Mouse (Mus musculus) erythroblast, embryonic 14.5 days (primary cell): ENCODE data around the gene Lhfp. TPM values are rescaled to one million over a fixed set of nuclear protein-coding genes. Genes with fewer than 3 reads are reported as not detected.

ENCODE experiments used
- H3K27me3 ChIP-seq: 2 replicates; pipeline ENCODE4 v1.6.1; 2012; ENCODE audit warnings: inconsistent platforms; ENCODE audit not compliant: control insufficient read depth
- H3K36me3 ChIP-seq: 2 replicates; pipeline ENCODE4 v1.6.1; 2012; ENCODE audit warnings: mild to moderate bottlenecking, inconsistent platforms; ENCODE audit not compliant: control insufficient read depth
- H3K4me1 ChIP-seq: 2 replicates; pipeline ENCODE4 v1.6.1; 2012; ENCODE audit warnings: inconsistent platforms; ENCODE audit not compliant: control insufficient read depth
- H3K4me3 ChIP-seq: replicated peaks from 2 replicates; pipeline ENCODE3; 2012; ENCODE audit warnings: moderate library complexity, mild to moderate bottlenecking, inconsistent platforms
- H3K9me3 ChIP-seq: 2 replicates; pipeline ENCODE4 v1.6.1; 2012; ENCODE audit warnings: low read length, inconsistent platforms, mixed read lengths; ENCODE audit not compliant: control insufficient read depth
- GATA1 ChIP-seq: IDR thresholded peaks from 2 replicates; pipeline ENCODE4 v1.6.1; 2012; ENCODE audit warnings: low read length, inconsistent platforms, mixed read lengths
- TAL1 ChIP-seq: IDR thresholded peaks from 3 replicates; pipeline ENCODE4 v1.6.1; 2012; ENCODE audit warnings: low read length, inconsistent platforms, mixed read lengths
- polyA plus RNA-seq: library from polyadenylated mRNA; stranded (reverse); fragments of >175 nt; gene quantifications from 2 replicates; pipeline ENCODE4 v1.2.3, GENCODE M21; 2012

Gene Lhfp
- polyA plus RNA-seq, 1 experiment, result not detected

DNA sequence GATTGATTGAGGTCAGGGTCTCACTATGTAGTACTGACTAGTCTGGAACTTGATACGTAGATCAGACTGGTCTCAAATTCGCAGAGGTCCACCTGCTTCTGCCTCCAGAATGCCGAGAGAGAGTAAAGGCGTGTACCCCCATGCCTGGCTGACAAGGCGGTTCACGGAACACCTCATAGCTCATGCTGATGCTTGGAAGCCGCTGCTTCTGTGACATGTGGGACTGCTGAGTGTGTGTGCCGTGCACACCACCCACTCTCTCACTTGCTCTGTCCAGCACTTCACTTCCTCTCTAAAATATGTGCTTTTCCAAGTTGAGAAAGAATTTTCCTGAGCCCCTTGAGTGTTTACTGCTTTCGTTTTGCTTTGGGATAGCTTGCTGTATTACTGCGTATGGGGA, 15.1 kb downstream of the Lhfp start:
- Histone ChIP-seq H3K27me3 (no peaks in the 10 kb centered on the region), H3K4me1 (no peaks in the 10 kb centered on the region), H3K9me3 (no peaks in the 10 kb centered on the region), H3K36me3 (no peaks in the 10 kb centered on the region), H3K4me3 (no peak overlapping the region)
- no peak for TF ChIP-seq GATA1
- no peak for TF ChIP-seq TAL1

GRCm38 (mm10) chr3:53059959-53060358, 18.6 kb downstream of the Lhfp start:
- TF ChIP-seq GATA1, result no peak
- TF ChIP-seq TAL1, result no peak
- Histone ChIP-seq H3K4me3 (no peak overlapping the region), H3K36me3 (no peaks in the 10 kb centered on the region), H3K27me3 (no peaks in the 10 kb centered on the region), H3K4me1 (no peaks in the 10 kb centered on the region), H3K9me3 (no peaks in the 10 kb centered on the region)

- Histone ChIP-seq H3K4me3 (no peak overlapping the region), H3K27me3 (no peaks in the 10 kb centered on the region), H3K4me1 (no peaks in the 10 kb centered on the region), H3K9me3 (no peaks in the 10 kb centered on the region), H3K36me3 (no peaks in the 10 kb centered on the region)
- no peak for TF ChIP-seq GATA1
- no peak for TF ChIP-seq TAL1
Observed at GRCm38 (mm10) chr3:53063423-53064147, 22.3 kb downstream of the Lhfp start.

DNA sequence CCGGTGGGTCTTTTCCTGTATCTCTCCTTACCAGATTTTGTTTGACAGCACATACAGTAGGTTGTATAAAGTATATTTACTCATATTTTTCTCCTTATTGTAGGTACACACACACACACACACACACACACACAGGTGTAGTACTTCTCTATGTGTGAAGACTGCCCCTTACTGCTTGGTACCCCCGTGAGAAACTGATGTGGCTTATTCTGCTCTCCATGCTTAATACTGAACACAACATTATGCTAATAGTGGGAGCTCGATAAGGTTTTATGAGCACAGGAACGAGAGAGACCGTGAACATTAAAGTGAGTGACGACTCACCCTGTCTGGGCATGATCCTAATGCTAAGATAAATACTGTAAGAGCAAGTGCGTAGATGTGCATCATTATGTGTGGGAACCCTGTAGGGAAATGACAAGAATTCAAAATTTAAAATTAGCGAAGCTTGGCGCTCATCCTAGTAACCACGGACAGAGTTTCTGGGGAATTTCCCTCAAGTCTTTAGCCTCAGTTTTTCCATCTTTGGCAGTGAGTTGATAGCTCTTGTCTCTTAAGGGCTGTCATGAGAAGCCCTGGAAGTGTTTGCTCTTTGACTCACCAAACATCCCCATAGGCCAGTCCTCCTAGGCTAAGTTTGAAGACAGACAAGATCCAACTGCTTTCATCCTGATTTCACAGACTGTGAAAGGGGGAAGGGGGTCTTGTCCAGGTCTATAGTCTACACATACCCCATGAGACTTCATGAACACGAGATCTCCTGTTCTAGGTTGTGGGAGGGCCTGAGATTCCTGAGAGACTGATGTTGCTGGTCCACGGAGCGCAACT, 24.2 kb downstream of the Lhfp start:
- TF ChIP-seq TAL1 (no peak), GATA1 (no peak)
- no peaks in the 10 kb centered on the region for H3K36me3 ChIP-seq
- H3K4me1 ChIP-seq, result no peaks in the 10 kb centered on the region
- no peaks in the 10 kb centered on the region for H3K27me3 ChIP-seq
- no peak overlapping the region for H3K4me3 ChIP-seq
- no peaks in the 10 kb centered on the region for H3K9me3 ChIP-seq

DNA sequence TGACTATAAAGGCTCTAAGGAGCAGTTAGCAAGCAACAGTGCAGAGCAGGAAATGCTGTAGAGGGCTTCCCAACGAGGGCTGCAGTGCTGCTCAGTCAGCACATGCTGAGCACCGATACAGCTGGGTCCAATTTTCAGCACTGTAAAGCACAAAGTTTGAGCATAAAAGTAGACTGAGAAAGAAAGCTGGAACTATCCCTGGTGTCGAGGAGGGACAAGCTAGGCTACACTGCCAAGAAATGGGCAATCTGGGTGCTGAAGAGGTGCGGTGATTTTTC, 24.7 kb downstream of the Lhfp start:
- no peaks in the 10 kb centered on the region for H3K27me3 ChIP-seq
- TF ChIP-seq GATA1 (no peak), TAL1 (no peak)
- no peaks in the 10 kb centered on the region for H3K4me1 ChIP-seq
- no peaks in the 10 kb centered on the region for H3K36me3 ChIP-seq
- no peaks in the 10 kb centered on the region for H3K9me3 ChIP-seq
- no peak overlapping the region for H3K4me3 ChIP-seq

DNA sequence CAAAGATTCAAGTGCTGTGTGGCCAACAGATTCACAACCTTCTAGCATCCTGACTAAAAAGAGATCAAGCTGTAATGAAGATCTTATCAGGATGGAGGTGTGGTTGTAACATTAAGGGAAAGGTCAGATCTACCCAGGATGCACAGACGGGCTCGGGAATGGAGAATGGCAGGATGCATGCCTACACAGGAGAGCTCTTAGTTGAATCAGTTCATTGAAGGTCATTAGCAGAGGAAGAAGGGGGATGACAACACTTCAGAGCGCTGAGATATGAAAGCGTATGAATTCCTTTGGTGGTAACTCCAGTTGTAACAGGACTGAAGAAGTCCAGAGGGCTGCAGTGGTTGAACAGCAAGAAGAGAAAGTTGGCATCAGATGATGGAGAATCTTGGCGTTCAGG, 27.1 kb downstream of the Lhfp start:
- Histone ChIP-seq H3K9me3 (no peaks in the 10 kb centered on the region), H3K27me3 (no peaks in the 10 kb centered on the region), H3K36me3 (no peaks in the 10 kb centered on the region), H3K4me1 (no peaks in the 10 kb centered on the region), H3K4me3 (no peak overlapping the region)
- TF ChIP-seq GATA1 (no peak), TAL1 (no peak)

DNA sequence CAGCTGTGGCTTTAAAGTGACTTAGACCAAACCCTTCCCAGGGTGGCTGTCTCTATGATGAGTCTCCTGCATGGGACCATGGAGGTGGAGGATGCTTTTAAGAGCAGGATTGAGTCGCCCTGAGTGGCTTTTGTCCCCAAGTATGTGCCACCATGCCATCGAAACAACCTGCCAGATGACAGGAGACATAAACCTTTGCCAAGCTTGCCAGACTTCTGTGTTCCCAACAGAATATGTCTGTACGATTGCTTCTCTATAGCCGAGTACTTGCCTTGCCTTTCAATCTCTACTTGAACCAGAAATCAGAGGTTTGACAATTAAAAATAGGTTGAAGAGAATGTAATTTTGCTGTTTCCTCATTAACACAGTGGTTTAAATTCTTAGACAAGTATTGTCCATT, 32.9 kb downstream of the Lhfp start:
- H3K4me1 ChIP-seq, result no peaks in the 10 kb centered on the region
- H3K36me3 ChIP-seq, result no peaks in the 10 kb centered on the region
- TF ChIP-seq TAL1, result no peak
- no peak for TF ChIP-seq GATA1
- no peaks in the 10 kb centered on the region for H3K27me3 ChIP-seq
- no peaks in the 10 kb centered on the region for H3K9me3 ChIP-seq
- H3K4me3 ChIP-seq, result no peak overlapping the region

GRCm38 (mm10) chr3:53074761-53075160, 33.4 kb downstream of the Lhfp start:
- Histone ChIP-seq H3K4me1 (no peaks in the 10 kb centered on the region), H3K27me3 (no peaks in the 10 kb centered on the region), H3K36me3 (no peaks in the 10 kb centered on the region), H3K4me3 (no peak overlapping the region), H3K9me3 (no peaks in the 10 kb centered on the region)
- TF ChIP-seq GATA1 (no peak), TAL1 (no peak)

DNA sequence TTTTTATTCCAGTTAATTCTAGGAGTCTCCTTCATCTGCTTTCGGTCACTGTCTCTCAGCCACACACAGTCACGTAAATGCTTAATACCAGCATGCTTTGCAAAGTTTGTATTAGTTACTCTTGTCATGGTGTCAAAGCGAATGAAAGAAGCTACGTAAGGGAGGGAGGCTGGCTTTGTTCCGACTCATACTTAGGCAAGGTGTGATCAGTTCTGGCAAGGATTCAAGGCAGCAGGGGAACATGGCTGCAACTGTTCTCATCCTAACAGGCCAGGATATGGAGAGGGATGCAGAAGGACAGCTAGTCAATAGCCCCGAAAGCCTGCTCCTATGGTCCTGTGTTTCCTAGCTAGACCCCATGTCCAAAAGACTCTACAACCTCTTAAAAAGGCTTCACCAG, 39.0 kb downstream of the Lhfp start:
- Histone ChIP-seq H3K36me3 (no peaks in the 10 kb centered on the region), H3K9me3 (no peaks in the 10 kb centered on the region; the same call in 1 of the 2 replicates), H3K27me3 (no peaks in the 10 kb centered on the region), H3K4me1 (no peaks in the 10 kb centered on the region), H3K4me3 (no peak overlapping the region)
- TF ChIP-seq TAL1, result no peak
- no peak for TF ChIP-seq GATA1
